Mouse (Mus musculus) MEL (cell line): Measurements from ENCODE around the gene Sdad1.

Source experiments
- CTCF ChIP-seq, 3 experiments: IDR thresholded peaks in 2 of 3; conservative IDR thresholded peaks in 1 of 3; 2 replicates each; pipeline ENCODE4 v1.5.1; 2011 to 2012; ENCODE audit warnings: low read length in 3 of 3, low read depth in 2 of 3, mild to moderate bottlenecking in 2 of 3, improper control_type of control experiment in 1 of 3, inconsistent platforms in 1 of 3, mixed read lengths in 1 of 3, moderate library complexity in 1 of 3; ENCODE audit not compliant: control insufficient read depth in 1 of 3, insufficient read depth in 1 of 3, poor library complexity in 1 of 3, severe bottlenecking in 1 of 3
- ELF1 ChIP-seq: IDR thresholded peaks from 2 replicates; pipeline ENCODE4 v1.6.1; 2014; ENCODE audit warnings: low read depth, mild to moderate bottlenecking, inconsistent platforms, low read length, improper control_type of control experiment, moderate library complexity
- MAZ ChIP-seq: IDR thresholded peaks from 2 replicates; pipeline ENCODE4 v1.6.1; 2012; ENCODE audit warnings: low read depth, mild to moderate bottlenecking, inconsistent platforms, low read length, improper control_type of control experiment

DNA sequence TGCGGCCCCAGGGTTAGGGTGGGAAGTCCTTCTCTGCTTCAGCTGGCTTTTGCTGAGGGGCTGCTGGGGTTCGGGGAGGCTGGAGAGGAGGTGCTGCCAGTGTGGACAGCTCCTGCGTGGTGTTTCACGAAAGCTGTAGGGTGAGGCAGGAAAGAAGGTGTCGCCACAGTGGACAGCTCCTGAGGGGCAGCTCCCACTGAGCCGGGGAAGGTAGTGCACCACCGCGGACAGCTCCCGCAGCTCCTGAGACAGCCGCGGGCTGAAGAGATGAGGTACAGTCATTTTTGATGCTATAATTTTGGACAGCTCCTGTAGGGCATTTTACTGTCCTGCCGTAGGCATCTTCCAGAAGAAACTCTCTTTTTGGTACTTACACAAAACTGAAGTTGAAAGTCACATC lies 47.8 kb upstream of the Sdad1 start:
- TF ChIP-seq ELF1 (no peak), CTCF (IDR thresholded peaks at IDR 0.05 in 2 of 3, conservative IDR thresholded peaks at IDR 0.05 in 1 of 3; ENCODE audit: control insufficient read depth in 1 of 3, insufficient read depth in 1 of 3, low read depth in 2 of 3, low read length in 3 of 3, poor library complexity in 1 of 3, severe bottlenecking in 1 of 3) (no peak), MAZ (no peak)
